Mouse (Mus musculus) embryonic facial prominence, embryonic 11.5 days (tissue): Measurements from ENCODE around the gene Slc16a10. TPM values are rescaled to one million over a fixed set of nuclear protein-coding genes. Genes with fewer than 3 reads are reported as not detected.

Source experiments
- ATAC-seq: fragments of 200-750 bp; cut with Nextera tagmentation; replicated peaks from 2 replicates; pipeline ENCODE4 v1.8.0; 2017; ENCODE audit warnings: low read depth; ENCODE audit not compliant: insufficient number of reproducible peaks, low FRiP score, low TSS enrichment
- DNase-seq: peaks from one replicate; pipeline ENCODE4 v3.0.0-alpha.2; 2015; ENCODE audit warnings: low spot score
- H3K27ac ChIP-seq: fragments of 300-500 bp; sonication (generic); replicated peaks from 2 replicates; pipeline ENCODE4 v1.5.1; 2014; ENCODE audit warnings: mild to moderate bottlenecking, low read depth, low read length, control low read depth
- H3K27me3 ChIP-seq: fragments of 300-500 bp; sonication (generic); 2 replicates; pipeline ENCODE4 v1.6.1; 2014; ENCODE audit warnings: mild to moderate bottlenecking, low read length, moderate library complexity, mixed read lengths; ENCODE audit not compliant: control insufficient read depth, insufficient read depth
- H3K36me3 ChIP-seq: fragments of 300-500 bp; sonication (generic); replicated peaks from 2 replicates; pipeline ENCODE4 v1.6.1; 2014; ENCODE audit warnings: low read depth, mild to moderate bottlenecking, low read length, moderate library complexity, mixed read lengths; ENCODE audit not compliant: control insufficient read depth, insufficient read depth
- H3K4me1 ChIP-seq: fragments of 300-500 bp; sonication (generic); 2 replicates; pipeline ENCODE4 v1.6.1; 2014; ENCODE audit warnings: low read length, mixed read lengths; ENCODE audit not compliant: control insufficient read depth, insufficient read depth
- H3K4me2 ChIP-seq: fragments of 300-500 bp; sonication (generic); 2 replicates; pipeline ENCODE4 v1.6.1; 2014; ENCODE audit warnings: low read depth, mild to moderate bottlenecking, control low read depth, low read length, moderate library complexity
- H3K4me3 ChIP-seq: fragments of 300-500 bp; sonication (generic); 2 replicates; pipeline ENCODE4 v1.5.1; 2014; ENCODE audit warnings: low read depth, low read length, control low read depth
- H3K9ac ChIP-seq: fragments of 300-500 bp; sonication (generic); replicated peaks from 2 replicates; pipeline ENCODE4 v1.6.1; 2014; ENCODE audit warnings: mild to moderate bottlenecking, control low read depth, low read length
- H3K9me3 ChIP-seq: fragments of 300-500 bp; sonication (generic); replicated peaks from 2 replicates; pipeline ENCODE4 v1.6.1; 2016; ENCODE audit warnings: mild to moderate bottlenecking, low read length, inconsistent platforms, mixed read lengths; ENCODE audit not compliant: control insufficient read depth
- WGBS: fragments of 180-500 bp; shearing (Covaris S2); extraction: QIAGEN DNeasy Blood & Tissue Kit; methylation state at CpG from one replicate; pipeline ENCODE4 v1.1.7; 2014; 5-methylcytosine and 5-hydroxymethylcytosine counted together
- polyA plus RNA-seq: library from polyadenylated mRNA; unstranded; fragments of >200 nt; fragmentation: Nextera tagmentation; extraction: Ambion mirVana; gene quantifications from 2 replicates; pipeline ENCODE4 v1.2.1, GENCODE M21; 2014

The Slc16a10 gene
- polyA plus RNA-seq, 1 experiment from 2014 or later, result 5.4 TPM

GRCm38 (mm10) chr10:40006963-40007362 lies 135.1 kb downstream of the Slc16a10 start:
- DNase-seq, result no peak
- Histone ChIP-seq H3K27ac (no peak overlapping the region), H3K27me3 (no peaks in the 10 kb centered on the region), H3K36me3 (no peaks in the 10 kb centered on the region), H3K4me1 (no peaks in the 10 kb centered on the region), H3K9ac (no peak overlapping the region), H3K4me3 (no peak overlapping the region), H3K9me3 (no peaks in the 10 kb centered on the region), H3K4me2 (no peak overlapping the region)
- 68% methylated on average over 10 of the region's 10 CpGs for WGBS
- ATAC-seq, result no peak

DNA sequence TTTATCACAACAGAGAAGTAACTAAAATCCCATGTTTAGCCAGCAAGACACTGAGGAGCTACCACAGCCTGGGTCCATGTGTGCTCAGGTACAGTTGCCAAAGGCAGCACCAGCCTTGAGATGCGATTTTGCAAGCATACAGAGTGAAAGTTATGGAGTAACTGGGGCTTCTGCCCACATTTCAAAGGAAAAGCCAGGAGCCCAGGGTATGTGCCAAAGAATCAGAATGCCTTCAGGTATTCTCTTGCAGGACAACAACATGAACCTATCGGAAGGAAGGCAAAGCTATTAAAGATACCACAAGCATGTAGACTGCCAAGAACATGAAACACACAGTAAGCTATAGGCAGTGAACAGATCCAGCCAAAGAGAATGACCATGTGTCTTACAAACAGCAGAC lies 141.3 kb downstream of the Slc16a10 start:
- H3K4me2 ChIP-seq, result no peak overlapping the region
- no peak for ATAC-seq
- H3K36me3 ChIP-seq, result no peaks in the 10 kb centered on the region
- WGBS, result 93% methylated on average over 2 of the region's 2 CpGs
- H3K9ac ChIP-seq, result no peak overlapping the region
- H3K9me3 ChIP-seq, result no peaks in the 10 kb centered on the region
- no peak for DNase-seq
- H3K27ac ChIP-seq, result no peak overlapping the region
- no peaks in the 10 kb centered on the region for H3K27me3 ChIP-seq
- no peaks in the 10 kb centered on the region for H3K4me1 ChIP-seq
- H3K4me3 ChIP-seq, result no peak overlapping the region

- Histone ChIP-seq H3K4me1 (no peaks in the 10 kb centered on the region), H3K4me2 (no peak overlapping the region), H3K27ac (no peak overlapping the region), H3K4me3 (no peak overlapping the region), H3K36me3 (no peaks in the 10 kb centered on the region), H3K9me3 (no peaks in the 10 kb centered on the region), H3K9ac (no peak overlapping the region), H3K27me3 (no peaks in the 10 kb centered on the region)
- no peak for ATAC-seq
- no peak for DNase-seq
- 54% methylated on average over 4 of the region's 4 CpGs for WGBS
Observed at GRCm38 (mm10) chr10:39991155-39991554, 150.9 kb downstream of the Slc16a10 start.

- Histone ChIP-seq H3K4me2 (no peak within 1 kb of the TSS), H3K36me3 (no peaks in the 10 kb centered on the region), H3K27me3 (no peaks in the 10 kb centered on the region), H3K9ac (no peak within 1 kb of the TSS), H3K9me3 (no peaks in the 10 kb centered on the region), H3K4me3 (no peak within 1 kb of the TSS), H3K27ac (no peak within 1 kb of the TSS), H3K4me1 (no peaks in the 10 kb centered on the region)
- 89% methylated on average over 12 of the region's 12 CpGs for WGBS
- DNase-seq, result no peak
- ATAC-seq, result no peak
Observed at GRCm38 (mm10) chr10:39986466-39986865, 155.6 kb downstream of the Slc16a10 start, which contains the start of gene Mfsd4b5. Mfsd4b5 (minus strand) TSS chr10:39986646.

Other genes starting within 250 kb of the Slc16a10 start
- gene Mfsd4b4, start 243.0 kb downstream of the Slc16a10 start, polyA plus RNA-seq, result 4.4 TPM in 2 replicates
- gene Mfsd4b2, start 215.3 kb downstream of the Slc16a10 start, polyA plus RNA-seq, result not detected in 2 replicates
- 0.11 and 0.34 TPM in 2 replicates for gene Mfsd4b3, start 182.1 kb downstream of the Slc16a10 start, polyA plus RNA-seq
- not detected in 2 replicates for gene Mfsd4b5, start 155.6 kb downstream of the Slc16a10 start, polyA plus RNA-seq
- not detected in 2 replicates for gene Mfsd4b1, start 117.0 kb downstream of the Slc16a10 start, polyA plus RNA-seq
- gene Rpf2, start 104.8 kb upstream of the Slc16a10 start, polyA plus RNA-seq, result 90.8 and 92.6 TPM in 2 replicates
- 156 and 162 TPM in 2 replicates for gene Gtf3c6, start 115.8 kb upstream of the Slc16a10 start, polyA plus RNA-seq
- gene Amd1, start 159.9 kb upstream of the Slc16a10 start, polyA plus RNA-seq, result 112 and 129 TPM in 2 replicates
- 11.3 and 12.3 TPM in 2 replicates for gene Cdk19, start 197.3 kb upstream of the Slc16a10 start, polyA plus RNA-seq